Comparison of ENCODE assay signal across 32 mouse cellular contexts in genomic region chr13:12456711-12457110, GRCm38 (mm10). TPM values are rescaled to one million over a fixed set of nuclear protein-coding genes. Genes with fewer than 3 reads are reported as not detected.
DNase-seq lines count a peak whose midpoint lies in the region; ATAC-seq and TF ChIP-seq lines count a peak whose summit lies in the region.
"Had no signal": no experiment of that assay in that cellular context is flagged by ENCODE, and none has a peak within 500 bp of the region (broad histone marks: within the 10 kb centered on the region; RNA-seq: fewer than 3 reads in every experiment).

No protein-coding gene starts in this region.

- H3K4me3 ChIP-seq in kidney, embryonic 14.5 days (ENCODE audit: low read length) = no peak overlapping the region
- H3K4me3 ChIP-seq in intestine, embryonic 15.5 days (replicated peaks) = no peak overlapping the region
- no peak overlapping the region for H3K4me3 ChIP-seq in kidney, postnatal 0 days (replicated peaks; ENCODE audit: low read depth, low read length)
- H3K4me3 ChIP-seq: embryonic facial prominence, embryonic 13.5 days; forebrain, embryonic 10.5 days; forebrain, embryonic 15.5 days; gastrocnemius, adult 2 months; heart, embryonic 12.5 days; hindbrain, embryonic 15.5 days; layer of hippocampus, adult 2 months; left cerebral cortex, adult 2 months; limb, embryonic 12.5 days; liver, embryonic 13.5 days; midbrain, embryonic 13.5 days; neural tube, embryonic 13.5 days had no signal

- no peak overlapping the region for H3K27ac ChIP-seq in kidney, embryonic 14.5 days (ENCODE audit: low read depth, low read length)
- H3K27ac ChIP-seq in intestine, embryonic 15.5 days = peak overlapping the region; percentile 37
- 0 out of 2 replicates have a peak overlapping the region, but pooled peaks have one; percentile 47 for H3K27ac ChIP-seq in kidney, postnatal 0 days
- H3K27ac ChIP-seq: embryonic facial prominence, embryonic 13.5 days; forebrain, embryonic 10.5 days; forebrain, embryonic 15.5 days; gastrocnemius, adult 2 months; hindbrain, embryonic 15.5 days; layer of hippocampus, adult 2 months; left cerebral cortex, adult 2 months; limb, embryonic 12.5 days; liver, embryonic 13.5 days; macrophage; midbrain, embryonic 13.5 days; neural tube, embryonic 13.5 days had no signal

- H3K9me3 ChIP-seq in kidney, embryonic 14.5 days (ENCODE audit: control insufficient read depth, low read length) = no peaks in the 10 kb centered on the region
- no peaks in the 10 kb centered on the region for H3K9me3 ChIP-seq in intestine, embryonic 15.5 days
- H3K9me3 ChIP-seq in kidney, postnatal 0 days (replicated peaks; ENCODE audit: low read length) = no peaks in the 10 kb centered on the region
- H3K9me3 ChIP-seq: embryonic facial prominence, embryonic 13.5 days; forebrain, embryonic 10.5 days; forebrain, embryonic 15.5 days; heart, embryonic 12.5 days; hindbrain, embryonic 15.5 days; limb, embryonic 12.5 days; liver, embryonic 13.5 days; midbrain, embryonic 13.5 days; neural tube, embryonic 13.5 days had no signal

- H3K4me1 ChIP-seq in kidney, embryonic 14.5 days (ENCODE audit: control insufficient read depth, insufficient read depth, low read length) = no peaks in the 10 kb centered on the region
- no peaks in the 10 kb centered on the region for H3K4me1 ChIP-seq in intestine, embryonic 15.5 days (replicated peaks)
- no peaks in the 10 kb centered on the region; the same call in 1 of the 2 replicates for H3K4me1 ChIP-seq in kidney, postnatal 0 days (replicated peaks; ENCODE audit: insufficient read depth, low read length)
- H3K4me1 ChIP-seq: limb, embryonic 12.5 days had no signal

- no peak for TF ChIP-seq CTCF in kidney, postnatal 0 days (IDR thresholded peaks at IDR 0.05; ENCODE audit: low read depth)

- H3K9ac ChIP-seq in kidney, embryonic 14.5 days (ENCODE audit: low read depth, low read length) = no peak overlapping the region
- no peak overlapping the region for H3K9ac ChIP-seq in intestine, embryonic 15.5 days
- H3K9ac ChIP-seq in kidney, postnatal 0 days (ENCODE audit: low read depth, low read length) = no peak overlapping the region
- H3K9ac ChIP-seq: embryonic facial prominence, embryonic 13.5 days; forebrain, embryonic 15.5 days; heart, embryonic 12.5 days; hindbrain, embryonic 15.5 days; limb, embryonic 12.5 days; liver, embryonic 13.5 days; midbrain, embryonic 13.5 days; neural tube, embryonic 13.5 days had no signal

- no peak overlapping the region for H3K4me2 ChIP-seq in kidney, embryonic 14.5 days (replicated peaks; ENCODE audit: low read depth, low read length)
- H3K4me2 ChIP-seq in intestine, embryonic 15.5 days (replicated peaks) = peak overlapping the region; percentile 25; the same call in 1 of the 2 replicates
- H3K4me2 ChIP-seq in kidney, postnatal 0 days (ENCODE audit: low read length) = no peak overlapping the region
- H3K4me2 ChIP-seq: embryonic facial prominence, embryonic 13.5 days; forebrain, embryonic 15.5 days; heart, embryonic 12.5 days; hindbrain, embryonic 15.5 days; limb, embryonic 12.5 days; liver, embryonic 13.5 days; midbrain, embryonic 13.5 days; neural tube, embryonic 13.5 days had no signal

- no peaks in the 10 kb centered on the region for H3K27me3 ChIP-seq in kidney, embryonic 14.5 days (ENCODE audit: control insufficient read depth, insufficient read depth, low read length)
- H3K27me3 ChIP-seq in intestine, embryonic 15.5 days (replicated peaks) = no peaks in the 10 kb centered on the region
- no peaks in the 10 kb centered on the region for H3K27me3 ChIP-seq in kidney, postnatal 0 days (ENCODE audit: insufficient read depth, low read length)
- H3K27me3 ChIP-seq: CH12.LX; embryonic facial prominence, embryonic 13.5 days; forebrain, embryonic 15.5 days; heart, embryonic 12.5 days; hindbrain, embryonic 15.5 days; limb, embryonic 12.5 days; liver, embryonic 13.5 days; midbrain, embryonic 13.5 days; neural tube, embryonic 13.5 days had no signal

- peaks cover 3% of the 10 kb centered on the region; the same call in 1 of the 2 replicates for H3K36me3 ChIP-seq in kidney, embryonic 14.5 days (ENCODE audit: control insufficient read depth, insufficient read depth, low read length)
- 0 out of 2 replicates have a peak, but pooled peaks cover 5% of the 10 kb centered on the region for H3K36me3 ChIP-seq in intestine, embryonic 15.5 days
- H3K36me3 ChIP-seq in kidney, postnatal 0 days (ENCODE audit: insufficient read depth, low read length) = peaks cover 12% of the 10 kb centered on the region; the same call in 1 of the 2 replicates
- H3K36me3 ChIP-seq: forebrain, embryonic 10.5 days; forebrain, embryonic 15.5 days had no signal

- WGBS in kidney, embryonic 14.5 days = 80% methylated on average over 7 of the region's 7 CpGs
- WGBS in intestine, embryonic 15.5 days = 66% methylated on average over 7 of the region's 7 CpGs
- WGBS in kidney, postnatal 0 days = 73% methylated on average over 7 of the region's 7 CpGs
- 62% methylated on average over 7 of the region's 7 CpGs for WGBS in large intestine, adult 2 months

- no peak for ATAC-seq in kidney, embryonic 14.5 days (ENCODE audit: low FRiP score, low TSS enrichment)
- peak; percentile 73 for ATAC-seq in intestine, embryonic 15.5 days
- ATAC-seq in kidney, postnatal 0 days (replicated peaks; ENCODE audit: low FRiP score, low read depth) = peak; percentile 58
- ATAC-seq: forebrain, embryonic 15.5 days; inflammation-experienced regulatory T-cells, adult 6 months; midbrain, embryonic 13.5 days had no signal

- DNase-seq in kidney, adult 11 months = peak; percentile 72
- no peak for DNase-seq in kidney, postnatal 0 days (ENCODE audit: low spot score)
- peak; percentile 29 for DNase-seq in large intestine, adult 2 months (ENCODE audit: low read depth, low spot score)
- no peak for DNase-seq in cerebellum, adult 11-12 months
- no peak for DNase-seq in cerebellum, adult 8-10 months
- DNase-seq in frontal cortex, postnatal 36 days (ENCODE audit: low spot score in 2 of 2) = no peak
- DNase-seq: adrenal gland, adult 8-10 months; cerebellum, adult 9-11 months; gastrocnemius, adult 2 months; gastrocnemius, postnatal 36 days; heart, adult 18-20 months; heart, postnatal 4 days; liver, embryonic 13.5 days; lung, adult 2 months; lung, postnatal 10 days; right cerebral cortex, postnatal 4 days; thymus, postnatal 14 days had no signal

RNA-seq across cellular contexts. Expression of gene Lgals8, which starts 8.0 kb away (rescaled TPM):
- polyA plus RNA-seq in kidney, embryonic 14.5 days (2014; fragmentation: Nextera tagmentation; extraction: Ambion mirVana) = 12.3 and 19.2 TPM in 2 replicates
- polyA plus RNA-seq in intestine, embryonic 15.5 days (2015; fragmentation: Nextera tagmentation; extraction: Ambion mirVana) = 30.5 and 36.0 TPM in 2 replicates
- 27.5 and 30.0 TPM in 2 replicates for polyA plus RNA-seq in kidney, postnatal 0 days (2015; fragmentation: Nextera tagmentation; extraction: Ambion mirVana)
- 29.1 and 48.6 TPM in 2 replicates for polyA plus RNA-seq in large intestine, adult 2 months (2012; rRNA removed)

Comparison
In these comparisons a context has a peak if more than half of its experiments do, and no peak if none do; other contexts are left out.
1. DNase-seq: peak in kidney, adult 11 months (single experiment) and large intestine, adult 2 months (single experiment); none in kidney, postnatal 0 days (single experiment), cerebellum, adult 11-12 months (single experiment), cerebellum, adult 8-10 months (single experiment) and frontal cortex, postnatal 36 days (0 of 2).